Mouse (Mus musculus) lung, postnatal 0 days (tissue): Measurements from ENCODE around the gene Fam13a. TPM values are rescaled to one million over a fixed set of nuclear protein-coding genes. Genes with fewer than 3 reads are reported as not detected.
A peak's percentile ranks its signal among the peaks of the same experiment; 100 is the strongest.

Source experiments
- ATAC-seq: fragments of 200-750 bp; cut with Nextera tagmentation; 2 replicates; pipeline ENCODE4 v1.8.0; 2017; ENCODE audit warnings: moderate library complexity
- DNase-seq: peaks from one replicate; pipeline ENCODE4 v3.0.0-alpha.2; 2016; ENCODE audit warnings: low spot score
- H3K27ac ChIP-seq: fragments of 300-500 bp; sonication (generic); 2 replicates; pipeline ENCODE4 v1.5.1; 2014; ENCODE audit warnings: antibody characterized with exemption, mild to moderate bottlenecking, low read length, mixed read lengths
- H3K27me3 ChIP-seq: fragments of 300-500 bp; sonication (generic); replicated peaks from 2 replicates; pipeline ENCODE4 v1.6.1; 2014; ENCODE audit warnings: low read length, mixed read lengths; ENCODE audit not compliant: insufficient read depth
- H3K36me3 ChIP-seq: fragments of 300-500 bp; sonication (generic); 2 replicates; pipeline ENCODE4 v1.6.1; 2014; ENCODE audit warnings: low read length, mixed read lengths; ENCODE audit not compliant: insufficient read depth
- H3K4me1 ChIP-seq: fragments of 300-500 bp; sonication (generic); 2 replicates; pipeline ENCODE4 v1.6.1; 2014; ENCODE audit warnings: antibody characterized with exemption, low read depth, low read length, mixed read lengths; ENCODE audit not compliant: insufficient read depth
- H3K4me2 ChIP-seq: fragments of 300-500 bp; sonication (generic); replicated peaks from 2 replicates; pipeline ENCODE4 v1.6.1; 2014; ENCODE audit warnings: low read depth, mild to moderate bottlenecking, low read length, moderate library complexity, mixed read lengths
- H3K4me3 ChIP-seq: fragments of 300-500 bp; sonication (generic); 2 replicates; pipeline ENCODE4 v1.5.1; 2014; ENCODE audit warnings: low read depth, low read length
- H3K9ac ChIP-seq: fragments of 300-500 bp; sonication (generic); replicated peaks from 2 replicates; pipeline ENCODE4 v1.6.1; 2014; ENCODE audit warnings: low read depth, mild to moderate bottlenecking
- H3K9me3 ChIP-seq: fragments of 300-500 bp; sonication (generic); 2 replicates; pipeline ENCODE4 v1.6.1; 2016; ENCODE audit warnings: low read length, mixed read lengths
- CTCF ChIP-seq: IDR thresholded peaks from 2 replicates; pipeline ENCODE4 v1.5.1; 2016; ENCODE audit warnings: antibody characterized with exemption, mild to moderate bottlenecking
- EP300 ChIP-seq: IDR thresholded peaks from 2 replicates; pipeline ENCODE4 v1.6.1; 2016; ENCODE audit warnings: antibody characterized with exemption, mild to moderate bottlenecking, control low read depth
- WGBS: fragments of 180-500 bp; shearing (Covaris S2); extraction: QIAGEN DNeasy Blood & Tissue Kit; methylation state at CpG from one replicate; pipeline ENCODE4 v1.1.7; 2014; 5-methylcytosine and 5-hydroxymethylcytosine counted together
- polyA plus RNA-seq: library from polyadenylated mRNA; unstranded; fragments of >200 nt; fragmentation: Nextera tagmentation; extraction: Ambion mirVana; gene quantifications from 2 replicates; pipeline ENCODE4 v1.2.1, GENCODE M21; 2015

Gene Fam13a
- 21.4 and 23.5 TPM in 2 replicates for polyA plus RNA-seq

DNA sequence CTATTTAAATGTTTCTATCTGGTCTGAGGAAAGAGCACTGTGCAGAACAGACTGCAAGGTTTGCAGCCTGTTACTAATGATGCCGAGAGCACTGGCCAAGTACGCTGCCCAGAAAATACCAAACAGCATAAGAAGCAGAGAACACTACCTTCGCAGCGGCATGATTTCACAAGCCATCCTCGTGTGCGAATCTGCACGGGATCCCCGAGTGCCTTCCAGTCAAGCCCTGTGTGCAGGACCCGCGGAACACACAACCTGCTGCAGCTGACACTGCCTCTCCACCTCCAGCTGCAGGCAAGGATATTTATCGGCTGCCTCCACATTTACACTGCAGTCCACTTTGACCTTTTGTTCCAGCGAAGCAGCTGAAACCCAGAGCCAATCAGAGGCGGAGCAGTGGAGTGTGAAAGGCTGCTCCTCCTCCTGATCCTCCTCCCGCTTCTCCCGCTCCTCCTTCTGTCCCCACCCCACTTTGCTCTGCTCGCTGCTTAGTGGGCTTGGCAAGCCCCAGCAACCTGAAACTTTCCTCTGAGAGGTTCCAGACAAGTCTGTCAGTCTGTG, at the start of gene Fam13a:
Fam13a (minus strand) TSS at position 386 of the 561 bp plus-strand sequence.
- Histone ChIP-seq H3K4me2 (peak within 1 kb of the TSS; percentile 51), H3K27me3 (no peaks in the 10 kb centered on the region), H3K27ac (peak within 1 kb of the TSS; percentile 76), H3K4me1 (no peaks in the 10 kb centered on the region), H3K4me3 (peak within 1 kb of the TSS; percentile 54), H3K36me3 (no peaks in the 10 kb centered on the region), H3K9ac (no peak within 1 kb of the TSS; the same call in 1 of the 2 replicates), H3K9me3 (no peaks in the 10 kb centered on the region)
- ATAC-seq (peak; percentile 98), DNase-seq (peak; percentile 97)
- under 1% methylated on average over 16 of the region's 16 CpGs for WGBS
- TF ChIP-seq CTCF (no peak), EP300 (no peak)

DNA sequence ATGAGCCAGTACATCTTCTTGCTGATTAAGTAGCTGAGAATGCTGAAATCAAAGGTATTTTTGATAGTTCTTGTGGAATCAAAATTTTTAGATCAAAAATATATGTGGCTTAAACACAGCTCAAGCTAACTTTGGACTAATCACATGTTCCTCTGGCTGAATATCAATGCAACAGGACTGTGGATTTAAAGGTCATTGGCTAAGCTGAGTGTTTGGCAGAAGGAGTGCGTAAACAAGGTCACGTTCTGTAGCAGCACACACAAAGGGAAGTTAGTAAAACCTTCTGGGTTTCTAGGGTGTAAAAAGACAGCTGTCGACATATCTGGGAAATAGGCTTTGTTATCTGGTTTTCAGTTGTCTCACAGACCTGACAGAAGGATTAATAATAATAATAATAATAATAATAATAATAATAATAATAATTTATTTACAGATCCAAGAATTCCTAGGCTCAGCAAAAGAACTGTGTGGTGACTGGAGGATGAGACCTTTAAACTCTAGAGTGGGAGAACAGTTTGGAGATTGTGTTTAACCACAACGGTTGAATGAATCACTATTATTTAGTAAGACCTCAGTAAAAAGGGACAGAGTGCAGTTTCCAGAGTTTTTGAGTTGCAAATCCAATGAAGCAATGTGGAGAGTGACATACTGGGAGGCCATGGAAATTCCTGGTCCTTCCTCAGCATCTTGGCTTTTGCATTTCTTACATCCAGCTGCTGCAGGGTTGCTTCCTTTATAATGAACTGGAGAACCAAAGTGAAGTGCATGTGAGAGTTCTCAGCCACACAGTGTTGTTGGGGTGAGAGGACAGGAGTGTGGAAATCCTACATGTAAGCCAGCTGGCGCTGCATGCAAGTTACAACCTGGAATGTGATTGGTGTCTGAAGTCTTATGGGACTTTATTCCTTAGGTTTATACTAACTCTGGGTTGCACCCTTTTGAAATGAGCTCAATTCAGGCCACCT, 48.0 kb upstream of the Fam13a start:
- TF ChIP-seq CTCF (no peak), EP300 (no peak)
- ATAC-seq (peak; percentile 72), DNase-seq (peak; percentile 68)
- WGBS: 50% methylated on average over 5 of the region's 5 CpGs
- Histone ChIP-seq H3K4me3 (no peak overlapping the region), H3K4me1 (no peaks in the 10 kb centered on the region), H3K9ac (no peak overlapping the region), H3K27me3 (no peaks in the 10 kb centered on the region), H3K36me3 (no peaks in the 10 kb centered on the region), H3K4me2 (no peak overlapping the region), H3K27ac (no peak overlapping the region), H3K9me3 (no peaks in the 10 kb centered on the region)

DNA sequence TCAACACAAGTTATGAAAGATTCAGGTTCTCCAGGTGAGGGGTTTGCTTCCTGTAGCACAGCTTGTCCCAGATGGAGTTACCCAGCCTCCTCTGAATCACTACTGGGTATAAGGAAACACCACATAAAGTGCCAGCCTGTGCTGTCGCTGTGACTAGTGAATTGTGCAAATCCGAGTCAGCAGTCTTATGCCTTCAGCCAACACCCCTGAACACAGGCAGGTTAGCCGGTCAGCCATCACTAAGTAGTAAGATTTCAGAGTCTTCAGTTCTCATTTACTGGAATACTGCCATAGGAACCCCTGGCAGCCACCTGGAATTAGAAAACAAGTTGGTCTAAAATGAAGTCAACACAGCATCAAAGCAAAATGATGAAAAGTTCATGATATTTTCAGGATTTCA, 47.3 kb upstream of the Fam13a start:
- Histone ChIP-seq H3K4me1 (no peaks in the 10 kb centered on the region), H3K4me3 (no peak overlapping the region), H3K27ac (no peak overlapping the region), H3K27me3 (no peaks in the 10 kb centered on the region), H3K9me3 (no peaks in the 10 kb centered on the region), H3K36me3 (no peaks in the 10 kb centered on the region), H3K9ac (no peak overlapping the region), H3K4me2 (no peak overlapping the region)
- TF ChIP-seq EP300 (no peak), CTCF (no peak)
- 66% methylated on average over 3 of the region's 3 CpGs for WGBS
- DNase-seq (peak; percentile 7), ATAC-seq (no peak)

DNA sequence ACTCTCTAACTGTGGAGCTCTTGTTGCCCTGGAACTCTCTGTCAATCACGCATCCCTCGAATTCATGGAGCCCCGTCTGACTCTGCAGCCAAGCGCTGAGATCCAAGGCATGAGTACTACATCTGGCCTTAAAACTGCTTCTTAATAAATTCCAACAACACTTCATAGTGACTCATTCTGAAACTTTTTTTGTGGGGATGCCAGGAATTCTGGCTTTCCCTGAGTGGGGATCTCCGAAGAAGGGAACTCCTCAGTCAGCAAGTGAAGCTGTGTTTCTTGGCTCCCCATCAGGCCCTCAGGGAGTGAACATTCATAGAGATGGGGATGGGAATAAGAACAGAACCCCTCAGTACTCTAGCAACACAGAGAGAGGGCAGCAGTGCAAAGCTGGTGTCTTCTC, 43.8 kb upstream of the Fam13a start:
- WGBS: 49% methylated on average over 5 of the region's 5 CpGs
- Histone ChIP-seq H3K27me3 (no peaks in the 10 kb centered on the region), H3K4me3 (no peak overlapping the region), H3K4me1 (no peaks in the 10 kb centered on the region), H3K9me3 (no peaks in the 10 kb centered on the region), H3K36me3 (no peaks in the 10 kb centered on the region), H3K4me2 (no peak overlapping the region), H3K27ac (peak overlapping the region; percentile 10; the same call in 1 of the 2 replicates), H3K9ac (no peak overlapping the region)
- peak; percentile 60 for ATAC-seq
- DNase-seq: peak; percentile 78
- TF ChIP-seq EP300 (no peak; the same call in 1 of the 2 replicates), CTCF (0 out of 2 replicates have a peak, but pooled peaks have one; percentile 14)

DNA sequence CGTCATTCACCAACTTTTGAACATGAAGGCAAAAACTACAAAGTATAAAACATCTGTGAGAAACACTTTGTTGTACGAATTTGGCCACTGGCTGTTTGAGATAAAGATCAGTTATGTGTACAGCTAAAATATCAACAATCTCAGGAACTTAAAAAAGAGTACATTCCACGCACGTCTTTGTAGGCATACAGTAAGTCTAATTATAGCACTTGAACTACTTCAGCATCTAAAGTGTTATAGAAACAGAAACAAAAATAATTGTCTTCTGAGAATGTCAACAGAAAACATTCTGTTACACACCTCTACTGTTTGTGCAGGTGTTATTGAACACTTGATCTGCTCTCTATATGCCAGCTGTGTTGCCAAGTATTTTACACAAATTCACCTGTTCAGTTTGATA, 40.1 kb upstream of the Fam13a start:
- ATAC-seq (peak; percentile 47), DNase-seq (peak; percentile 41)
- Histone ChIP-seq H3K9ac (no peak overlapping the region), H3K27me3 (no peaks in the 10 kb centered on the region), H3K36me3 (no peaks in the 10 kb centered on the region), H3K4me2 (no peak overlapping the region), H3K4me3 (no peak overlapping the region), H3K9me3 (no peaks in the 10 kb centered on the region), H3K27ac (no peak overlapping the region), H3K4me1 (no peaks in the 10 kb centered on the region)
- TF ChIP-seq CTCF: no peak
- peak; percentile 70 for TF ChIP-seq EP300
- 11% methylated on average over 4 of the region's 4 CpGs for WGBS

DNA sequence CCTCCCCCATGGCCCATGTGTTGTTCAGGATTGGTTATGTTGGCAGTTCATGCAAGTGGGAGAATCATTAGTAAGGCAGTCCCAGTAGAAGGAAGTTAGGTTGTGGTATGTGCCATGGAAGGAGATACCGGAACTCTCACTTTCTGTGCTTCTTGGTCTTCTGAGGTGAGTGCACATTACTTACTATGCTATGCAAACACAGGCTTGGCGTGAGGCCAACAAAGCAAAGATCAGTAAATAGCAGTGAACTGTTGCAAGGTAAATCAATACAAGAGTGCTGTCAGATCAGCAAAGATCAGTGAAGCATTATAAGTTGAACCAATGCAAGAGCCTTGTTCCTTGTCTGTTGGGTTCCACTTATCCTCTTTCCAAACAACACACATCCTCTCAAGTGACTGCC, 28.9 kb upstream of the Fam13a start:
- no peak overlapping the region for H3K9ac ChIP-seq
- H3K9me3 ChIP-seq: no peaks in the 10 kb centered on the region
- DNase-seq (no peak), ATAC-seq (no peak)
- no peaks in the 10 kb centered on the region for H3K27me3 ChIP-seq
- no peak overlapping the region for H3K27ac ChIP-seq
- H3K4me1 ChIP-seq: no peaks in the 10 kb centered on the region
- H3K36me3 ChIP-seq: no peaks in the 10 kb centered on the region
- H3K4me2 ChIP-seq: no peak overlapping the region
- WGBS: 56% methylated on average over 2 of the region's 2 CpGs
- no peak overlapping the region for H3K4me3 ChIP-seq
- TF ChIP-seq CTCF (no peak), EP300 (no peak)
